Mouse (Mus musculus): ENCODE measurements around the gene Cdc40. TPM values are rescaled to one million over a fixed set of nuclear protein-coding genes. Genes with fewer than 3 reads are reported as not detected.
A peak's percentile ranks its signal among the peaks of the same experiment; 100 is the strongest.

Cdc40 gene
- polyA plus RNA-seq, 1 experiment from 2014 or later, result 13.0 TPM

DNA sequence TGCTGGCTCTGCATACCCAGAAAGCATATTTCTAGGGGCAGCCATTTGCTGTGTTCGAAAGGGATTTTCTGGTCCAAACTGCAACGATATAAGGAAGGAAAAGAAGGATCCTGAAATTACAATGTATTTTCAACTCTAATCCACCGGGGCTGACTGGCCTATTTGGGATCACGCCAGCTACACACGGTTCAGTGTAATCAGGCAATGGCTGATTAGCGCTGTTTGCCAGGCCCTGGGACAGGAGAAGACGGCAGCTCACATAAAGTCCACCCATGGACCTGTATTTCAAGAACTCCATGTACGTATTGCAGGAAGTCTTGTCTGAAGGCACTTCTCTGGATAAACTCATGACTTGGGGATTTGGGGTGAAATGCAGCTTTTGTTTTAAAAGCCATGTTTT, 25.5 kb downstream of the Cdc40 start:
- H3K27ac ChIP-seq, result no peak overlapping the region
- no peak overlapping the region for H3K4me2 ChIP-seq
- DNase-seq (no peak), ATAC-seq (ENCODE audit: low read depth) (no peak)
- no peak overlapping the region for H3K4me3 ChIP-seq (replicated peaks)
- H3K9ac ChIP-seq, result no peak overlapping the region
- 0 out of 2 replicates have a peak, but pooled peaks cover 2% of the 10 kb centered on the region for H3K36me3 ChIP-seq
- 79% methylated on average over 8 of the region's 8 CpGs for WGBS (ENCODE audit: insufficient replicate concordance)
- H3K4me1 ChIP-seq (replicated peaks), result no peaks in the 10 kb centered on the region
- H3K9me3 ChIP-seq (replicated peaks), result no peaks in the 10 kb centered on the region
- no peaks in the 10 kb centered on the region for H3K27me3 ChIP-seq

GRCm38 (mm10) chr10:40856703-40857102, 26.4 kb downstream of the Cdc40 start:
- WGBS (ENCODE audit: insufficient replicate concordance), result 88% methylated on average over 7 of the region's 7 CpGs
- Histone ChIP-seq H3K9me3 (replicated peaks) (no peaks in the 10 kb centered on the region), H3K4me3 (replicated peaks) (no peak overlapping the region), H3K9ac (no peak overlapping the region), H3K27ac (no peak overlapping the region), H3K27me3 (no peaks in the 10 kb centered on the region), H3K36me3 (0 out of 2 replicates have a peak, but pooled peaks cover 2% of the 10 kb centered on the region), H3K4me2 (no peak overlapping the region), H3K4me1 (replicated peaks) (no peaks in the 10 kb centered on the region)
- DNase-seq, result no peak
- no peak for ATAC-seq (ENCODE audit: low read depth)

DNA sequence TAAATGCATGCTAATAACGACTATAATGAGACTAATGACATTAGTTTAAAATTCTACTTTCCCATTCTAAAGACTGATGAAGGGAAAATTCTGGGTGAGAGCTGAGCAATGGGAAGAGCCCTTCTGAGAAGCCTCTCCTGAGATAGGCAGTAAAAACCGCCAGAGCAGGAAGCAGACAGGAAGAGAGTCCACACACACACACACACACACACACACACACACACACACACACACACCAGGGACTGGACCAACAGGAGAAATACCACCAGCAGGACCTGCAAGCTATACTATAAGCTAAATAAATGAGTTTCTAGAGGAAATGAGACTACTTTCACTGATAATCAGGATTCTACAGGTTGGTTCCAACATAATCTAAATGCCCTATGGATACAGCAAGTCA, 27.5 kb downstream of the Cdc40 start:
- Histone ChIP-seq H3K9ac (no peak overlapping the region), H3K27ac (no peak overlapping the region), H3K36me3 (0 out of 2 replicates have a peak, but pooled peaks cover 2% of the 10 kb centered on the region), H3K4me3 (replicated peaks) (no peak overlapping the region), H3K4me1 (replicated peaks) (no peaks in the 10 kb centered on the region), H3K4me2 (no peak overlapping the region), H3K9me3 (replicated peaks) (no peaks in the 10 kb centered on the region), H3K27me3 (no peaks in the 10 kb centered on the region)
- DNase-seq (no peak), ATAC-seq (ENCODE audit: low read depth) (no peak)
- 34% methylated on average over 2 of the region's 2 CpGs for WGBS (ENCODE audit: insufficient replicate concordance)

DNA sequence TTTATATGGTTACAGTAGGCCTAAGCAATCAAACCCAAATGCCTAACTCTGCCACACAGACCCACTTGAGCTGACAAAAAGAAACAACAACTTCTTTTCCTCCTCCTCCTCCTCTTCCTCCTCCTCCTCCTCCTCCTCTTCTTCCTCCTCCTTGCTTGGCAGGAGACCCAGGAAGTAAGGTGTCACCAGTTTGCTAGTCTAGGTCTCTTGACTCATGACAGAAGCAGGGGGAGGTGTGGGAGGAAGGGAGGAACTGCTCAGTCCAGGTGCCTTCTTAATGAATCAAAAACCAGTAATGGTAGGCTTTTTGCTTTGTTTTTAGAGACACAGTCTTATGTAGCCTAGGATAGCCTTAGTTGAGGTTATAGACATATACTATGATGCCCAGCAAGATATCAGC, 32.0 kb downstream of the Cdc40 start:
- ATAC-seq (ENCODE audit: low read depth), result no peak
- Histone ChIP-seq H3K9ac (no peak overlapping the region), H3K4me2 (no peak overlapping the region), H3K27me3 (no peaks in the 10 kb centered on the region), H3K4me3 (replicated peaks) (no peak overlapping the region), H3K27ac (no peak overlapping the region), H3K4me1 (replicated peaks) (no peaks in the 10 kb centered on the region), H3K9me3 (replicated peaks) (no peaks in the 10 kb centered on the region), H3K36me3 (peaks cover 26% of the 10 kb centered on the region)
- no peak for DNase-seq

DNA sequence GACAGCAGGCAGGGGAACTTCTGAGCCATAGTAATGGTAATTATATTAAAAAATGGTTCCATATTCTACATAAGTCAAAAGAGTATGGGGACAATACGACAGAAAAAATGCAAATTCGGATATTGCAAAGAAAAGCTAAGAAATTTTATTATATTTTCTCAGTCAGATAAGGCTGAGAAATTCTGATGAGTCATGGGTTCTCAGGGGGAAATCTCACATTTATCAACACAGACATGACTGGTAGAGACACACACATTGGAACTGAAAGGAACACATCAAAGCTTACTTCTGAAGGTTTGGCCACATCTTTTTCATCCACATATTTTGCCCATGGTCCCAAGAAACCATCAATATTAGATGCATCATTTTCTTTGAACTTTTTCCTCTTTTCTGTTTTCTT, 32.5 kb downstream of the Cdc40 start:
- Histone ChIP-seq H3K4me3 (replicated peaks) (no peak overlapping the region), H3K9ac (no peak overlapping the region), H3K9me3 (replicated peaks) (no peaks in the 10 kb centered on the region), H3K4me2 (no peak overlapping the region), H3K36me3 (peaks cover 28% of the 10 kb centered on the region), H3K27ac (no peak overlapping the region), H3K4me1 (replicated peaks) (no peaks in the 10 kb centered on the region), H3K27me3 (no peaks in the 10 kb centered on the region)
- WGBS (ENCODE audit: insufficient replicate concordance), result 59% methylated on average over 2 of the region's 2 CpGs
- DNase-seq (no peak), ATAC-seq (ENCODE audit: low read depth) (no peak)

GRCm38 (mm10) chr10:40847176-40847874, 35.8 kb downstream of the Cdc40 start:
- 87% methylated on average over 10 of the region's 10 CpGs for WGBS (ENCODE audit: insufficient replicate concordance)
- Histone ChIP-seq H3K9me3 (replicated peaks) (no peaks in the 10 kb centered on the region), H3K27ac (no peak overlapping the region), H3K27me3 (no peaks in the 10 kb centered on the region), H3K4me3 (replicated peaks) (no peak overlapping the region), H3K36me3 (peaks cover 47% of the 10 kb centered on the region), H3K9ac (no peak overlapping the region), H3K4me2 (no peak overlapping the region), H3K4me1 (replicated peaks) (no peaks in the 10 kb centered on the region)
- ATAC-seq (ENCODE audit: low read depth) (no peak), DNase-seq (no peak)

- no peak for ATAC-seq (ENCODE audit: low read depth)
- Histone ChIP-seq H3K4me2 (no peak overlapping the region), H3K27ac (no peak overlapping the region), H3K4me3 (replicated peaks) (no peak overlapping the region), H3K4me1 (replicated peaks) (no peaks in the 10 kb centered on the region), H3K9ac (no peak overlapping the region), H3K27me3 (no peaks in the 10 kb centered on the region), H3K9me3 (replicated peaks) (no peaks in the 10 kb centered on the region), H3K36me3 (peaks cover 62% of the 10 kb centered on the region)
- WGBS (ENCODE audit: insufficient replicate concordance), result 74% methylated on average over 6 of the region's 6 CpGs
- DNase-seq, result no peak
Measured at GRCm38 (mm10) chr10:40845626-40846025, 37.5 kb downstream of the Cdc40 start.

DNA sequence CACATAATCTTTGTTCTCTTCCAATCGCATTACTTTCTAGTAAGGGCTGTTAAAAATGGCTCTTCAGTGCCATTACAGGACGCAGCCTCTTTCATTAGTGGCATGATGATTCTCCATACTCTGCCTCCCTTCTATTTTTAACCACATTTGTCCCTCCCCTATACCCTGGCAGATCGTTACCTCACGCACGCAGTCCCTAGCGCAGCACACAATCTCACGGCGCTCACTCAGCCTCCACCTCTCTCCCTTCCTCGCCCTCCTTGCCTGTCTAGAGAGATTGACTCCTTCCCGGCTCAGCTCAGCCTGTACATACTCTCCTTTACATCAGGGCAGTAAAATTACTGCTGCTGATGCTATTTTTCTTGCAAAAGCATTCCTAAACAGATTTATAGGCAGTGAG, 38.6 kb downstream of the Cdc40 start:
- H3K36me3 ChIP-seq, result peaks cover 62% of the 10 kb centered on the region
- DNase-seq (peak; percentile 72), ATAC-seq (ENCODE audit: low read depth) (no peak)
- no peaks in the 10 kb centered on the region for H3K4me1 ChIP-seq (replicated peaks)
- no peaks in the 10 kb centered on the region for H3K27me3 ChIP-seq
- H3K4me2 ChIP-seq, result no peak overlapping the region
- no peaks in the 10 kb centered on the region for H3K9me3 ChIP-seq (replicated peaks)
- WGBS (ENCODE audit: insufficient replicate concordance), result 76% methylated on average over 10 of the region's 10 CpGs
- no peak overlapping the region for H3K4me3 ChIP-seq (replicated peaks)
- H3K27ac ChIP-seq, result no peak overlapping the region
- no peak overlapping the region for H3K9ac ChIP-seq

DNA sequence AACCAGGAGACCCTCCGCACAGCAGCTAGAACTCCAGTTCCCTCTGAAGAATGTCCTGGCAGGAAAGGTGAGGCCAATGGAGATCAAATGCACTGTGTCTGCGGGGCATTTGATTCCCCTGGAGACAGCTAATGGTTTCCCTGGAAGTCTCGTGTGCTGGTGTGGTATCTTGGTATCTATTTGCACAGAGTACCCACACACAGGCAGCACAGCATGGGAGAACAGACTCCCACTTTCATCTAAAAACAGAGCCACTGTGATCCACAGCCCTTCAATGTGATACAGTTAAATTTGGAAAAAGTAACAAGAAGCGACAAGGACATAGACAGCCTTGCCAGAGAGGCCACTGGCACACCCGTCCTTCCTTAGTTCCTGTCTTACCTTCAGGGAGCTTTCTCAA, 39.3 kb downstream of the Cdc40 start:
- no peak for DNase-seq
- Histone ChIP-seq H3K4me1 (replicated peaks) (no peaks in the 10 kb centered on the region), H3K9ac (no peak overlapping the region), H3K27me3 (no peaks in the 10 kb centered on the region), H3K4me2 (no peak overlapping the region), H3K9me3 (replicated peaks) (no peaks in the 10 kb centered on the region), H3K4me3 (replicated peaks) (no peak overlapping the region), H3K36me3 (peaks cover 60% of the 10 kb centered on the region), H3K27ac (no peak overlapping the region)
- no peak for ATAC-seq (ENCODE audit: low read depth)
- WGBS (ENCODE audit: insufficient replicate concordance), result 85% methylated on average over 5 of the region's 5 CpGs

DNA sequence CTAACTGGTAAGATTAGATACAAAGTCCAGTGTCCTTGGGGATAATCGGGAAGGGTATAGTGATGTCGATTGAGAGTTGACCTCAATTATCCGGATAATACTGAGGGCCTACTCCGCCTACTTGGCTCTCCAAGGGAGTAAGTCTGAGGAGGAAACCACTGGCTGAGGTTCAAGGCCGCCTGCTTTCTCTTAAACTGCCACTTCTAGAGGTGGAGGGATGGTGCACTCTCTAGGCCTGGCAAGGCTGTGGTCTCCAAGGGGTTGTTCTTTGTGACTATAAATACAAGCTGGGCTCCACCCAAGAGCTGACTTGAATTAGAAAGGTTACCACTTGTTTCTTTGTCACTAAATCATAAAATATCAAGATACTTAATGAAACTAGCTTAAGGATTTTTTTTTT, 43.0 kb downstream of the Cdc40 start:
- no peak overlapping the region for H3K27ac ChIP-seq
- H3K4me3 ChIP-seq (replicated peaks), result no peak overlapping the region
- no peak for ATAC-seq (ENCODE audit: low read depth)
- H3K36me3 ChIP-seq, result peaks cover 56% of the 10 kb centered on the region
- H3K4me2 ChIP-seq, result no peak overlapping the region
- no peaks in the 10 kb centered on the region for H3K27me3 ChIP-seq
- WGBS (ENCODE audit: insufficient replicate concordance), result 79% methylated on average over 5 of the region's 5 CpGs
- no peaks in the 10 kb centered on the region for H3K4me1 ChIP-seq (replicated peaks)
- H3K9me3 ChIP-seq (replicated peaks), result no peaks in the 10 kb centered on the region
- no peak for DNase-seq
- no peak overlapping the region for H3K9ac ChIP-seq

DNA sequence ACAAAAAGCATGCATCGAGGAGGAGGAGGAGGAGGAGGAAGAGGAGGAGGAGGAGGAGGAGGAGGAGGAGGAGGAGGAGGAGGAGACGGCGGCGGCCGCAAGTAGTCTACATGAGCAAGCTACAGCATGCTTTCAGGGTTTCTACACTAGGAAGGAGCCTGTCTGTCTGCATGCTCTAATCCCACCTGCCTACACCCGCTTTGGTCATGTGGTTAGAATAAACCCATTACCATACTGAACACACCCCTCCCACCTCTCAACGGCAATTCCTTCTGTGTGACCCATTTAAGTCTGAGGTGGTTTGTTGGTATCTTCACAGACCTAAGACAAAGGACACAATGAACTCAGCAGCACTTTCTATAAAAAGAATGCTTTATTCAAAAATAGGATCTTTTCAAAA, 51.8 kb downstream of the Cdc40 start:
- Histone ChIP-seq H3K4me2 (no peak overlapping the region), H3K4me3 (replicated peaks) (no peak overlapping the region), H3K4me1 (replicated peaks) (no peaks in the 10 kb centered on the region), H3K36me3 (peaks cover 43% of the 10 kb centered on the region), H3K9ac (no peak overlapping the region), H3K27me3 (no peaks in the 10 kb centered on the region), H3K9me3 (replicated peaks) (no peaks in the 10 kb centered on the region), H3K27ac (no peak overlapping the region)
- DNase-seq (no peak), ATAC-seq (ENCODE audit: low read depth) (no peak)
- WGBS (ENCODE audit: insufficient replicate concordance), result 83% methylated on average over 6 of the region's 7 CpGs

DNA sequence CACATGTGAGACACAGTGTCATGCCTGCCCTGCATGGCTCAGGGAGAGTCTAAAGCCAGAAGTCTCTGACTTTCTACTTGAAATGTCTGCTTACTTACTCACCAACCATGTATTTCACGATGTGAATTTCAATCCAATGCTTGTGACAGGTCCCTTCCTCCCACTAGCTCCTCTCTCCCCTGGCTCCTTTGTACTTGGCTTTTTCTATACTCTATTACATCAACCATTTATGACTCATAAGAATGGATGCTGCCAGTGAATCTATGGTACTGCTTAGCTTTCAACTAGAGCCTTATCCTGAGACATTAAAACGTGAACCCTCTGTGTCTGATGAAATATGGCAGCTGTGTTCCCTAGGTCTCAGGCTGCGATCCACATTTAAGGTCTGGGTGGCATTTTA, 52.8 kb downstream of the Cdc40 start:
- Histone ChIP-seq H3K36me3 (peaks cover 36% of the 10 kb centered on the region), H3K4me2 (no peak overlapping the region), H3K4me3 (replicated peaks) (no peak overlapping the region), H3K4me1 (replicated peaks) (no peaks in the 10 kb centered on the region), H3K27ac (no peak overlapping the region), H3K27me3 (no peaks in the 10 kb centered on the region), H3K9ac (no peak overlapping the region), H3K9me3 (replicated peaks) (no peaks in the 10 kb centered on the region)
- DNase-seq (no peak), ATAC-seq (ENCODE audit: low read depth) (no peak)
- 83% methylated on average over 3 of the region's 3 CpGs for WGBS (ENCODE audit: insufficient replicate concordance)
